Mouse (Mus musculus) embryonic facial prominence, embryonic 12.5 days (tissue): ENCODE data around the gene Ctdspl. TPM values are rescaled to one million over a fixed set of nuclear protein-coding genes. Genes with fewer than 3 reads are reported as not detected.

ENCODE experiments used
- ATAC-seq: fragments of 200-750 bp; cut with Nextera tagmentation; 2 replicates; pipeline ENCODE4 v1.8.0; 2017; ENCODE audit not compliant: insufficient number of reproducible peaks, insufficient read depth, low FRiP score, low TSS enrichment
- H3K27ac ChIP-seq: fragments of 300-500 bp; sonication (generic); 2 replicates; pipeline ENCODE4 v1.5.1; 2016; ENCODE audit warnings: mild to moderate bottlenecking
- H3K27me3 ChIP-seq: fragments of 300-500 bp; sonication (generic); 2 replicates; pipeline ENCODE4 v1.6.1; 2016; ENCODE audit warnings: mild to moderate bottlenecking, moderate library complexity
- H3K36me3 ChIP-seq: fragments of 300-500 bp; sonication (generic); 2 replicates; pipeline ENCODE4 v1.6.1; 2016; ENCODE audit warnings: mild to moderate bottlenecking
- H3K4me1 ChIP-seq: fragments of 300-500 bp; sonication (generic); 2 replicates; pipeline ENCODE4 v1.6.1; 2016
- H3K4me2 ChIP-seq: fragments of 300-500 bp; sonication (generic); replicated peaks from 2 replicates; pipeline ENCODE4 v1.6.1; 2016; ENCODE audit warnings: mild to moderate bottlenecking, moderate library complexity
- H3K4me3 ChIP-seq: fragments of 300-500 bp; sonication (generic); 2 replicates; pipeline ENCODE4 v1.5.1; 2016; ENCODE audit warnings: mild to moderate bottlenecking
- H3K9ac ChIP-seq: fragments of 300-500 bp; sonication (generic); 2 replicates; pipeline ENCODE4 v1.6.1; 2016; ENCODE audit warnings: mild to moderate bottlenecking, moderate library complexity
- H3K9me3 ChIP-seq: fragments of 300-500 bp; sonication (generic); 2 replicates; pipeline ENCODE4 v1.6.1; 2016; ENCODE audit warnings: mild to moderate bottlenecking, moderate library complexity
- WGBS: fragments of 180-500 bp; shearing (Covaris S2); methylation state at CpG from one replicate; pipeline ENCODE4 v1.1.7; 2016; 5-methylcytosine and 5-hydroxymethylcytosine counted together
- polyA plus RNA-seq: library from polyadenylated mRNA; unstranded; fragments of >200 nt; fragmentation: Nextera tagmentation; extraction: Ambion mirVana; gene quantifications from 2 replicates; pipeline ENCODE4 v1.2.1, GENCODE M21; 2016

The Ctdspl gene
- polyA plus RNA-seq, 1 experiment from 2014 or later = 16.0 TPM

DNA sequence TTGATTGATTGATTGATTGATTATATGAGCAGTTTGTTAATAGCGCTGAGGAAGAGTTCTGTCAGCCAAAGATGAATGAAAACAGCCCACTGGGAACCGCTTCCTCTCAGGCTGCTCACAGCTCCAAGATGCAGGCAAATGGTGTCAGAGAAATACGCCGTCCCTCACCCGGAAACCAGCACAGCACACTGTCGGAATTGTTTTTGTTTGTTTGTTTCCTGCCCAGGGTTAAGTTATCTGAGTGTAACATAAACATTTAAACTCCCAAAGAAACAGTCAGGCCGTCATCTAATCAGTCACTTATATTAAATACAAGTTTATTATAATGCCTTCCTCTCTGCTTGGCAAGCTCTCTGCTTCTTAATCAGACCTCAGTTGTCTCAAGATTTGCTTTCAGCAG lies 82.6 kb downstream of the Ctdspl start:
- no peak overlapping the region for H3K9ac ChIP-seq
- H3K4me2 ChIP-seq = no peak overlapping the region
- H3K9me3 ChIP-seq = no peaks in the 10 kb centered on the region
- H3K4me1 ChIP-seq = peaks cover 18% of the 10 kb centered on the region
- H3K27me3 ChIP-seq = no peaks in the 10 kb centered on the region
- H3K4me3 ChIP-seq = no peak overlapping the region
- no peak for ATAC-seq
- no peak overlapping the region for H3K27ac ChIP-seq
- 72% methylated on average over 7 of the region's 7 CpGs for WGBS
- H3K36me3 ChIP-seq = peaks cover 18% of the 10 kb centered on the region; the same call in 1 of the 2 replicates

DNA sequence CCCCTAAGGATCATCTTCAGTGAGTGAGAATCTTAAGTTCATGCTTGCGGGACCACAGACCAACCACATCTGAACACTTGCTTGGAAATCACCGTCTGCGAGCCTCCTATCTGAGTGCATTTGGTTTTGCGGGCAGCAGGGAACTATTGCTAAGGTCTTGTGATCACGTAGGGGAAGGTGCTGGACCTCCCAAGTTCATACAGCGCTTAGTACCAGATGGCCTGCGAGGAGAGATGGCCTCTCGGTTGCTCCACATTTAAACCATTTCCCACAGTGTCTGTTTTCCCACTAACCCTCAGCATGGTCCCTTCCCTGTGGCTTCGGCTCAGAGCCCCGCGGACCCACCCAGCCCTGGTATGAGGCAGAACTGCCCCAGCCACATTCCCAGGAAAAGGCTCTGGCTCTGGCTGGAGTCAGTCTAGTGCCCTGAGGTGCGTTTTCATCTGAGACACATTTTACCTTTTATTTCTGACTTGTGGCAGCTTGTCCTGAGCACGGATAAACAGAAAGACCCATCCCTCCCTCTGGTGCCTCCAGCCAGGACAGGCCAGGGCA lies 84.0 kb downstream of the Ctdspl start:
- H3K27ac ChIP-seq = peak overlapping the region; percentile 36; the same call in 1 of the 2 replicates
- H3K4me1 ChIP-seq = peaks cover 10% of the 10 kb centered on the region
- no peaks in the 10 kb centered on the region for H3K9me3 ChIP-seq
- no peak for ATAC-seq
- no peak overlapping the region for H3K4me3 ChIP-seq
- no peaks in the 10 kb centered on the region for H3K27me3 ChIP-seq
- 65% methylated on average over 13 of the region's 13 CpGs for WGBS
- H3K9ac ChIP-seq = no peak overlapping the region
- H3K36me3 ChIP-seq = peaks cover 28% of the 10 kb centered on the region
- no peak overlapping the region for H3K4me2 ChIP-seq

DNA sequence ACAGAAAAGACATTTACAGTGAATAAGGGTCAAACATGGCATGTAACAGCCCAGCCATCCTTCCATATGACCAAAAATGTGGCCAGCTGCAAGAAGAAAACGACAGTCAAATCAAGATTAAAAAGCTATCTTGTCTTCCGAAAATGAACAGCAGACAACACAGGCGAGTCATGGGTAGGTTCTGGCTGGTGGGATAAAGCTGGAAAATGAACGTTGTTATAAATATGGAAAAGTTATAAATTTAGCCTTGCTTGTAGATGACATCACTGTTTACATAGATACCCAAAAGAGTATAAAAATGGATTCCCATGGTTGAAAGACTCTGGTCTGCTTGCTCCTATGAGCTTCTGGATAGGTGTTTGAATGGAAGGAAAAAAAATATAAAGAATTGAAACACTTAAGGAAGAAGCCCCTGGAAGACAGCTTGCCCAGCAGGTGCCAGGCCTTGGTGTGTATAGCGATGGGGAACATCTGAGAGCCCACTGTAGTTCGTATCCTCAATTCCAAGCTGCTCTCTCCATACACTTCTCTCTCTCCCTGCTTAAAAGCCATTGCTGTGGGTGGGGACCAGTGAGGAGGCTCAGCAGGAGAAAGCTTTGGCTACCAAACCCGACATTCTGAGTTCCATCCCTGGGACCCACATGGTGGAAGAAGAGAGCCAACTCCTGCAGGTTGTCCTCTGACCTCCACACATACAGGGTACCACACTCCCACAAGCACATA lies 90.7 kb downstream of the Ctdspl start:
- Histone ChIP-seq H3K4me3 (no peak overlapping the region), H3K4me1 (0 out of 2 replicates have a peak, but pooled peaks cover 7% of the 10 kb centered on the region), H3K9me3 (no peaks in the 10 kb centered on the region), H3K4me2 (no peak overlapping the region), H3K36me3 (peaks cover 35% of the 10 kb centered on the region), H3K27me3 (no peaks in the 10 kb centered on the region), H3K27ac (no peak overlapping the region), H3K9ac (no peak overlapping the region)
- 87% methylated on average over 7 of the region's 7 CpGs for WGBS
- no peak for ATAC-seq

DNA sequence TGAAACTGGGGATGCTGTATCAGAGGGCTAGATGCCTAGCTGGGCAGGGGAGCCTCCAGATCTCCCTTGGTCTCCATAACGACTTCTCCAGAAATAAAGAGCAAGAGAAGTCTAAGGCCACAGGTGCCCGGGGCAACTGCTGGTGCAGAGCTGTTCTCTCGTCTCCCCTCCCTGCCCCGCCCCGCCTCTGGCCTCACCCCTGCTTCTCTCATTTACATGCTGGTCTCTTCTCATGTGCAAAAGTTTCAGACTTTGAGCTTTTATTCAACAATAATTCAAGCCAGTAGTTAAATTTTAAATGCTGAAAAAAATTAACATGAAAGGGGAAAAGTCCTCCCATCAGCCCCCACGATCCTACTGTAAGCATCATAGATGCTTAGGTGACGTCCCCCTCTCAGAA lies 95.5 kb downstream of the Ctdspl start:
- peaks cover 16% of the 10 kb centered on the region; the same call in 1 of the 2 replicates for H3K36me3 ChIP-seq
- 0 out of 2 replicates have a peak, but pooled peaks cover 7% of the 10 kb centered on the region for H3K4me1 ChIP-seq
- WGBS = 72% methylated on average over 7 of the region's 7 CpGs
- H3K9ac ChIP-seq = no peak overlapping the region
- no peak overlapping the region for H3K27ac ChIP-seq
- no peaks in the 10 kb centered on the region for H3K9me3 ChIP-seq
- H3K4me3 ChIP-seq = no peak overlapping the region
- H3K4me2 ChIP-seq = no peak overlapping the region
- ATAC-seq = no peak
- no peaks in the 10 kb centered on the region for H3K27me3 ChIP-seq

DNA sequence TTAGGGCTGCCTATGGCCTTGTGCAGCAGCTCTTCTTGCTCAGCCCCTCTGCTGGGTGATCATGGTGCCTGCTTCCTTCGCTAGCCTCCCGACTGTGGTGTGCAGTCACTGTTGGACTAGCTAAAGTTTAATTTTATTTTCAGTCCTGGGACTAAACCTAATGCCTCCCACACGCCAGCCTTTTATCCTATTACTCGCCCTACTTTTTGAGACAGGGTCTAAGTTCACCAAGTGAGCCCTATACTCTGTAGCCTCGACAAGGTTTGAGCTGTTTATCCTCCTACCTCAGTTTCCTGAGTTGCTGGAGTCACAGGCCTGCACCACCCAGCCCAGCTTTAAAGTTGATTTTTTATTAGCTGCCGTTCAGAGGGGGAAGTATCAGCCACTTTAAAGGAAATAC lies 99.0 kb downstream of the Ctdspl start:
- Histone ChIP-seq H3K4me2 (no peak overlapping the region), H3K9me3 (no peaks in the 10 kb centered on the region), H3K9ac (no peak overlapping the region), H3K27ac (no peak overlapping the region), H3K4me1 (no peaks in the 10 kb centered on the region), H3K4me3 (no peak overlapping the region), H3K36me3 (no peaks in the 10 kb centered on the region; the same call in 1 of the 2 replicates), H3K27me3 (no peaks in the 10 kb centered on the region)
- ATAC-seq = no peak
- WGBS = 75% methylated on average over 6 of the region's 6 CpGs

DNA sequence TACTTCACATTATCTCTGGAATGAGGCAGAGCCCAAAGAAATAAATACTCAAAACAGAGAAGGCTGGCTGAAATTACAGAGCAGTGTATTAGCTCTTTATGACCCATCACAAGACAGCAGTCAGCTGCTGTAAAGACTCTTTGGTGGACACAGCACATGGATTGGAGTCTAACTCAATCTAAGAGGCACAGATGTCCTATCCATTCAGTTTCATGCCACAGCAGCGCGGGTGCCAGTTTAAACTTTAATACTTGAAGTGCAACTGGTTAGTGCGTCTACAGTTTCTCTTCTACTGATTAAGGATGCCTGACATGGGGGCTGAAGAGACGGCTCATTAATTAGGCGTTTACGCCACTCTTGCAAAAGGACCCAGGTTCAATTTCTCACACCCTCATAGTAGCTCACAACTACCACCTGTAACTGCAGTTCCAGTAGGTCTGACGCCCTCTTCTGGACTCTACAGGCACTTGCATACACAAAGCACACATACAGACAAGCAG lies 99.6 kb downstream of the Ctdspl start:
- Histone ChIP-seq H3K4me1 (no peaks in the 10 kb centered on the region), H3K36me3 (no peaks in the 10 kb centered on the region; the same call in 1 of the 2 replicates), H3K9me3 (no peaks in the 10 kb centered on the region), H3K27ac (no peak overlapping the region), H3K4me3 (no peak overlapping the region), H3K9ac (no peak overlapping the region), H3K4me2 (no peak overlapping the region), H3K27me3 (no peaks in the 10 kb centered on the region)
- no peak for ATAC-seq
- WGBS = 81% methylated on average over 7 of the region's 7 CpGs

DNA sequence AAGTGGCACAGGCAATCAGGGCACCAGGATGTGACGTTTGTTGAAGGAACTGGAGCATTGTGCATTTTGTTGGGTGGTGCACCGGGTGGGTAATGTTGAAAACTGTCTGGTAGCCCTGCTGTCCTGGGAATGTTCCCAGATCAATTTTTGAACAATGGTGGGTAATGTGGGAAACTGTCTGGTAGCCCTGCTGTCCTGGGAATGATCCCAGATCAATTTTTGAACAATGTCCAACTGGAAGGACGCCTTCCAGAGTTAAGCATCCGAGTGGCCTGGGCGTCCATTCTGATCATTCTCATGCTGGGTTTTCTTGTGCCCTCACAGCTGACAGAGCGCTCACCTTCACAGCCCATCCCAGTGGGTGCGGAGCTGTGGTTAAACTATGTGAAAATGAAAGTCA lies 101.1 kb downstream of the Ctdspl start:
- no peaks in the 10 kb centered on the region for H3K9me3 ChIP-seq
- peaks cover 9% of the 10 kb centered on the region for H3K4me1 ChIP-seq
- no peak overlapping the region for H3K27ac ChIP-seq
- H3K36me3 ChIP-seq = no peaks in the 10 kb centered on the region; the same call in 1 of the 2 replicates
- no peak overlapping the region for H3K9ac ChIP-seq
- H3K27me3 ChIP-seq = no peaks in the 10 kb centered on the region
- no peak overlapping the region for H3K4me2 ChIP-seq
- H3K4me3 ChIP-seq = no peak overlapping the region
- 93% methylated on average over 7 of the region's 7 CpGs for WGBS
- ATAC-seq = no peak

DNA sequence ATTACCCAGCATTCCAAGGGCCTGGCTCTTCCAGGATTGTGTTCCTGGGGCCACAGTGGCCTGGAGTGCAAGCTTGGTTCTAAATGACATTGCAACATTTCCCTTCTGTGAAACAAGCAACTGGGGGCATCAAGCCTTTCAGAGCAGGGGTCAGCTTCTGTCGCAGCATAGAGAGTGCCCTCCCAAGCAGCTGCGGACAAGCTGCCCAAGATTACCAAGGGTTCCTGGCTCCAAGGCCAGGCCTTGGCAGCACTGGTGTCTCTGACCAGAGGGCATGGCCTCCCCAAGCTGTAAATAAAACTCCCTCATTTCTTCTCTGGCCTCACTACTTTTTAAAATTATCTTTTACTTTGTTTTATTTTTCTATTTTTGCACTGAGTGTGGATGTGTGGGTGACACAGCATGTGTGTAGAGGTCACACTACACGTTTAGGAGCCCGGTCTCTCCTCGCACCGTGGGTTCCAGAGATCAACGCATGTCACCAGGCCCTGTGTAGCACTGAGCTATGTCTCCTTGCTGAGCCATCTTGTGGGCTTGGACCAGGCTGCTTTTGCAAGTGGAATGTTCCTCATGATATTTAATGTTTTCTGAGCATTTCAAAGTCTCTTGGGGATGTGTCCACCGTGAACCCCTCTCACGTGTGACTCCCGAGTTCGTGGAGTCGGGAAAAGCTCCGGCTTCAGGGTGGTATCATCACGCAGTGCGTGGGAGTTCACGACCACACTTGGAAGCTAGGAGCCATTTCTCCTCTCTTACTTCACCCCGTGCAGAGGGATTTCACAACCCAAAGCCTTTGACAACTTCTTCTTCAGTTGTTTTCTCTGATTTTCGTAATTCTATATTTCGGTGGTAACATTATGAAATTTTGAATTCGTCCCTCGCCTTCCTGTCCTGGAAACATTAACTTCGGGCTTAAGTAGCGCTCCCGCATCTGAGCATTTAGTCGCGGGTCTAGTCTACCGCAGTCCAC lies 102.3 kb downstream of the Ctdspl start:
- H3K27ac ChIP-seq = no peak overlapping the region
- no peaks in the 10 kb centered on the region; the same call in 1 of the 2 replicates for H3K36me3 ChIP-seq
- H3K4me3 ChIP-seq = no peak overlapping the region
- H3K4me2 ChIP-seq = no peak overlapping the region
- no peak for ATAC-seq
- H3K9me3 ChIP-seq = no peaks in the 10 kb centered on the region
- 94% methylated on average over 27 of the region's 27 CpGs for WGBS
- peaks cover 21% of the 10 kb centered on the region for H3K4me1 ChIP-seq
- no peak overlapping the region for H3K9ac ChIP-seq
- H3K27me3 ChIP-seq = no peaks in the 10 kb centered on the region

DNA sequence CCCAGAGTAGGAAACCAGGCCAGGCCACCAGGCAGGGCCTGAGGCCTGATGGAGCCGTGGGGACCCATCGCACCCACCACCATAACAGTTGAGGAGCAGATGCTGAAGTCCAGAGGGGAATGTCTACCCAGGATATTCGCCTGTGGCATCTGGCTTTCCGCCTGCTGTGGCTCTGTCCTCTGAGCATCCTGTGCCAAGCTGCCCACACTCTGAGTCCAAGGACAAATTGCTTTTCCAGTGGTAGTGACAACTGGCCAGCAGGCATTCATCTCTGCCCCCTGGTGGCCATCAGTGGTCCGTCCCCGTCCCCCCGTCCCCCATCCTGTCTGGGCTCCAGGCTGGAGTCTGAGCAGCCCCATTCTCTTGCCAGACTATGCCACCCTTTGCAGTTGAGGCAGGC lies 103.3 kb downstream of the Ctdspl start:
- no peaks in the 10 kb centered on the region for H3K27me3 ChIP-seq
- H3K9ac ChIP-seq = no peak overlapping the region
- H3K4me2 ChIP-seq = no peak overlapping the region
- H3K36me3 ChIP-seq = no peaks in the 10 kb centered on the region; the same call in 1 of the 2 replicates
- H3K27ac ChIP-seq = no peak overlapping the region
- peaks cover 32% of the 10 kb centered on the region for H3K4me1 ChIP-seq
- no peak for ATAC-seq
- H3K4me3 ChIP-seq = no peak overlapping the region
- no peaks in the 10 kb centered on the region for H3K9me3 ChIP-seq
- WGBS = 58% methylated on average over 7 of the region's 7 CpGs

DNA sequence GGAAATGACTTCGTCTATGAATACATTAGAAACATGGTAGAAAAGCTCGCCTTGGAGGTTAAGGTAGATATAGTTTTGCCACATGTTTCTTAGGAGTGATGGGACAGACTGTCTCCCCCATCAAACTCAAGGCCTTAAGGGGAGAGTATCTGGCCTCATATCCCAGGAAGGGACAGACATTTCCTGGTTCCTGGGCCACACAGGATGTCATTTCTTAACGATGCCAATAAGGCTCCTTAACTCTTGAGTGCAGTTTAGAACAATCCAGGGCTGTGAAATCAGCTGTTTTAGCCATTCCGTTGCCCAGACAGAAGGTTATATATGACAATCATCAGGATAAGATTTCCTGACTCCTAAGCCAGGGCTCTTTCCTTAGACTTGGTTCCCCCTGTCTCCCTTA lies 104.8 kb downstream of the Ctdspl start:
- no peaks in the 10 kb centered on the region; the same call in 1 of the 2 replicates for H3K36me3 ChIP-seq
- H3K9me3 ChIP-seq = no peaks in the 10 kb centered on the region
- no peak overlapping the region for H3K4me3 ChIP-seq
- H3K4me1 ChIP-seq = peaks cover 33% of the 10 kb centered on the region
- H3K9ac ChIP-seq = no peak overlapping the region
- WGBS = 87% methylated on average over 4 of the region's 4 CpGs
- no peak for ATAC-seq
- 0 out of 2 replicates have a peak overlapping the region, but pooled peaks have one; percentile 80 for H3K27ac ChIP-seq
- no peaks in the 10 kb centered on the region for H3K27me3 ChIP-seq
- H3K4me2 ChIP-seq = no peak overlapping the region

DNA sequence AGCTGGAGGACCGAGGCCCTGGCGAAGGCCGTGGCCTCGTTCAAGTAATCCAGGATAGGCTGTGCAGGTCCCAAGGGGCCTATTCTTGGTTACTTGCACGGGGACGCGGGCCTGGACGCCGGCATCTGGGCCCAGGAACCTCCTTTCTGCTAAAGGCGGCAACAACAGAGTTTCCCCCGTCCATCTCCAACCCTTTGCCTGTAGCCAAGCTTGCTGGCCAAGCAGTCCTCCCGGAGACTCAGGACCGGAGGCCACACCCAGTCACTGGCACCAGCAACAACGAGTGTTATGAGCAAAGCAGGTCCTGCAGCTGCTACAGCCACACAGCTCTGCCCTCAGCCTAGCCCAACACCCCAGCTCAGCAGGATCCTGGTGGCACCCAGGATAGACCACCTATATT lies 105.5 kb downstream of the Ctdspl start:
- WGBS = 77% methylated on average over 14 of the region's 14 CpGs
- H3K9ac ChIP-seq = peak overlapping the region; percentile 2; the same call in 1 of the 2 replicates
- no peaks in the 10 kb centered on the region for H3K9me3 ChIP-seq
- no peak overlapping the region for H3K4me3 ChIP-seq
- H3K36me3 ChIP-seq = no peaks in the 10 kb centered on the region; the same call in 1 of the 2 replicates
- peaks cover 37% of the 10 kb centered on the region for H3K4me1 ChIP-seq
- H3K27ac ChIP-seq = peak overlapping the region; percentile 80
- no peaks in the 10 kb centered on the region for H3K27me3 ChIP-seq
- no peak for ATAC-seq
- no peak overlapping the region for H3K4me2 ChIP-seq
